ENCODE assay signal across 21 mouse cellular contexts in genomic region chr3:155409867-155410266, GRCm38 (mm10).
DNase-seq lines count a peak whose midpoint lies in the region; ATAC-seq and TF ChIP-seq lines count a peak whose summit lies in the region.
"Had no signal": no experiment of that assay in that cellular context is flagged by ENCODE, and none has a peak within 500 bp of the region (broad histone marks: within the 10 kb centered on the region; RNA-seq: fewer than 3 reads in every experiment).

No protein-coding gene starts in this region.

- no peak overlapping the region for H3K4me2 ChIP-seq in hindbrain, embryonic 14.5 days (replicated peaks)
- no peak overlapping the region for H3K4me2 ChIP-seq in forebrain, postnatal 0 days (ENCODE audit: low read depth)
- no peak overlapping the region for H3K4me2 ChIP-seq in midbrain, embryonic 14.5 days (ENCODE audit: low read length)
- H3K4me2 ChIP-seq: embryonic facial prominence, embryonic 13.5 days; neural tube, embryonic 13.5 days had no signal

- no peaks in the 10 kb centered on the region for H3K27me3 ChIP-seq in hindbrain, embryonic 10.5 days (ENCODE audit: insufficient read depth, poor library complexity, severe bottlenecking)
- no peaks in the 10 kb centered on the region for H3K27me3 ChIP-seq in hindbrain, embryonic 14.5 days (ENCODE audit: control insufficient read depth, insufficient read depth, low read length)
- H3K27me3 ChIP-seq in embryonic facial prominence, embryonic 10.5 days (replicated peaks; ENCODE audit: low read depth, poor library complexity, severe bottlenecking), result no peaks in the 10 kb centered on the region
- H3K27me3 ChIP-seq in forebrain, postnatal 0 days (ENCODE audit: insufficient read depth, low read length), result no peaks in the 10 kb centered on the region
- no peaks in the 10 kb centered on the region for H3K27me3 ChIP-seq in midbrain, embryonic 14.5 days (ENCODE audit: control insufficient read depth, insufficient read depth, low read length)
- H3K27me3 ChIP-seq: embryonic facial prominence, embryonic 13.5 days; neural tube, embryonic 13.5 days had no signal

- H3K9ac ChIP-seq in hindbrain, embryonic 14.5 days, result no peak overlapping the region
- H3K9ac ChIP-seq in forebrain, postnatal 0 days, result no peak overlapping the region
- no peak overlapping the region for H3K9ac ChIP-seq in midbrain, embryonic 14.5 days (replicated peaks; ENCODE audit: low read length)
- H3K9ac ChIP-seq: embryonic facial prominence, embryonic 13.5 days; neural tube, embryonic 13.5 days had no signal

- H3K36me3 ChIP-seq in hindbrain, embryonic 10.5 days, result no peaks in the 10 kb centered on the region
- H3K36me3 ChIP-seq in hindbrain, embryonic 14.5 days (replicated peaks; ENCODE audit: control insufficient read depth, insufficient read depth), result no peaks in the 10 kb centered on the region
- no peaks in the 10 kb centered on the region for H3K36me3 ChIP-seq in embryonic facial prominence, embryonic 10.5 days (replicated peaks)
- H3K36me3 ChIP-seq in forebrain, postnatal 0 days (ENCODE audit: insufficient read depth), result no peaks in the 10 kb centered on the region
- no peaks in the 10 kb centered on the region for H3K36me3 ChIP-seq in midbrain, embryonic 14.5 days (ENCODE audit: control insufficient read depth, insufficient read depth, low read length)
- H3K36me3 ChIP-seq: embryonic facial prominence, embryonic 13.5 days; heart, embryonic 10.5 days; neural tube, embryonic 13.5 days had no signal

- no peak for ATAC-seq in hindbrain, embryonic 14.5 days (ENCODE audit: low FRiP score)
- peak; percentile 48 for ATAC-seq in forebrain, postnatal 0 days
- ATAC-seq in midbrain, embryonic 14.5 days (ENCODE audit: low FRiP score, low TSS enrichment), result peak; percentile 48; the same call in 1 of the 2 replicates
- ATAC-seq: CD4-positive, CD25-positive, alpha-beta regulatory T cell, adult 4 months had no signal

- H3K27ac ChIP-seq in hindbrain, embryonic 10.5 days, result 0 out of 2 replicates have a peak overlapping the region, but pooled peaks have one; percentile 12
- H3K27ac ChIP-seq in hindbrain, embryonic 14.5 days, result no peak overlapping the region
- H3K27ac ChIP-seq in embryonic facial prominence, embryonic 10.5 days (replicated peaks), result peak overlapping the region; percentile 49
- H3K27ac ChIP-seq in forebrain, postnatal 0 days (ENCODE audit: low read depth, low read length), result no peak overlapping the region
- no peak overlapping the region for H3K27ac ChIP-seq in midbrain, embryonic 14.5 days (replicated peaks; ENCODE audit: low read depth, low read length)
- H3K27ac ChIP-seq: embryonic facial prominence, embryonic 13.5 days; heart, embryonic 10.5 days; neural tube, embryonic 13.5 days had no signal

- peaks cover 17% of the 10 kb centered on the region for H3K4me1 ChIP-seq in hindbrain, embryonic 10.5 days (replicated peaks)
- no peaks in the 10 kb centered on the region for H3K4me1 ChIP-seq in hindbrain, embryonic 14.5 days (replicated peaks; ENCODE audit: control insufficient read depth, insufficient read depth, low read length)
- peaks cover 17% of the 10 kb centered on the region for H3K4me1 ChIP-seq in embryonic facial prominence, embryonic 10.5 days
- no peaks in the 10 kb centered on the region for H3K4me1 ChIP-seq in forebrain, postnatal 0 days (ENCODE audit: insufficient read depth)
- H3K4me1 ChIP-seq in midbrain, embryonic 14.5 days (ENCODE audit: control insufficient read depth, insufficient read depth, low read length), result no peaks in the 10 kb centered on the region
- H3K4me1 ChIP-seq: heart, embryonic 10.5 days; neural tube, embryonic 13.5 days had no signal

- DNase-seq in hindbrain, embryonic 10.5 days (ENCODE audit: low spot score), result no peak
- no peak for DNase-seq in hindbrain, embryonic 14.5 days (ENCODE audit: low spot score)
- no peak for DNase-seq in embryonic facial prominence, embryonic 10.5 days (ENCODE audit: low spot score)
- DNase-seq in forebrain, postnatal 0 days, result no peak
- DNase-seq in midbrain, embryonic 14.5 days, result peak; percentile 12
- no peak for DNase-seq in Muller cell, postnatal 12 days (ENCODE audit: inconsistent ontology term)
- DNase-seq in spleen, adult 18-20 months, result no peak
- DNase-seq: adrenal gland, postnatal 25 days; cerebellum, adult 9-10 months; kidney, adult 9 months; kidney, postnatal 25 days; liver; lung, postnatal 4 days; retina, postnatal 1 day; thymus, postnatal 14 days had no signal

- 73% methylated on average over 2 of the region's 2 CpGs for WGBS in hindbrain, embryonic 10.5 days
- WGBS in hindbrain, embryonic 14.5 days, result 69% methylated on average over 2 of the region's 2 CpGs
- 68% methylated on average over 2 of the region's 2 CpGs for WGBS in embryonic facial prominence, embryonic 10.5 days
- 69% methylated on average over 2 of the region's 2 CpGs for WGBS in forebrain, postnatal 0 days
- 45% methylated on average over 2 of the region's 2 CpGs for WGBS in midbrain, embryonic 14.5 days

- no peak for TF ChIP-seq CTCF in forebrain, postnatal 0 days (IDR thresholded peaks at IDR 0.05; ENCODE audit: low read depth)

- no peak overlapping the region for H3K4me3 ChIP-seq in hindbrain, embryonic 10.5 days
- no peak overlapping the region for H3K4me3 ChIP-seq in hindbrain, embryonic 14.5 days (replicated peaks; ENCODE audit: low read length)
- H3K4me3 ChIP-seq in embryonic facial prominence, embryonic 10.5 days, result no peak overlapping the region
- H3K4me3 ChIP-seq in forebrain, postnatal 0 days (ENCODE audit: low read depth, low read length), result no peak overlapping the region
- H3K4me3 ChIP-seq in midbrain, embryonic 14.5 days (replicated peaks; ENCODE audit: low read depth, low read length), result no peak overlapping the region
- H3K4me3 ChIP-seq: embryonic facial prominence, embryonic 13.5 days; erythroblast, embryonic 14.5 days; heart, embryonic 10.5 days; myocyte; neural tube, embryonic 13.5 days had no signal

- no peaks in the 10 kb centered on the region for H3K9me3 ChIP-seq in hindbrain, embryonic 10.5 days
- no peaks in the 10 kb centered on the region for H3K9me3 ChIP-seq in hindbrain, embryonic 14.5 days (ENCODE audit: control insufficient read depth, low read length)
- no peaks in the 10 kb centered on the region for H3K9me3 ChIP-seq in embryonic facial prominence, embryonic 10.5 days
- H3K9me3 ChIP-seq in forebrain, postnatal 0 days (ENCODE audit: low read length), result no peaks in the 10 kb centered on the region
- no peaks in the 10 kb centered on the region for H3K9me3 ChIP-seq in midbrain, embryonic 14.5 days (ENCODE audit: control insufficient read depth, low read length)
- H3K9me3 ChIP-seq: embryonic facial prominence, embryonic 13.5 days; heart, embryonic 10.5 days; neural tube, embryonic 13.5 days had no signal

Comparison
In these comparisons a context has a peak if more than half of its experiments do, and no peak if none do; other contexts are left out.
1. H3K27ac ChIP-seq: peak in hindbrain, embryonic 10.5 days (single experiment) and embryonic facial prominence, embryonic 10.5 days (single experiment); none in hindbrain, embryonic 14.5 days (single experiment), forebrain, postnatal 0 days (single experiment) and midbrain, embryonic 14.5 days (single experiment).